Mouse (Mus musculus) liver, adult 2 months (tissue): ENCODE measurements around the gene 1700024P04Rik.

Experiments used
- CTCF ChIP-seq: fragments of 200-500 bp; IDR thresholded peaks from 2 replicates; pipeline ENCODE4 v1.5.1; 2011; ENCODE audit warnings: low read depth, low read length, control low read depth
- POLR2A ChIP-seq: fragments of 200-500 bp; IDR thresholded peaks from 2 replicates; pipeline ENCODE4 v1.6.1; 2011; ENCODE audit warnings: low read length, control low read depth; ENCODE audit not compliant: insufficient read depth; ENCODE audit errors: extremely low read depth

GRCm38 (mm10) chr13:99022036-99022435 lies 37.7 kb upstream of the 1700024P04Rik start:
- TF ChIP-seq POLR2A (no peak), CTCF (no peak)
